Mouse (Mus musculus) ES-E14 (cell line): ENCODE results near the gene Cnksr3. TPM values are rescaled to one million over a fixed set of nuclear protein-coding genes. Genes with fewer than 3 reads are reported as not detected.

Experiments used
- DNase-seq: peaks from one replicate; pipeline ENCODE4 v3.0.0-alpha.2; 2013; ENCODE audit warnings: low read depth, low spot score
- H3K27ac ChIP-seq: 2 replicates; pipeline ENCODE4 v1.5.1; 2012; ENCODE audit warnings: low read depth, mild to moderate bottlenecking, low read length, moderate library complexity, mixed read lengths; ENCODE audit not compliant: poor library complexity, insufficient read depth, severe bottlenecking
- H3K36me3 ChIP-seq: 2 replicates; pipeline ENCODE4 v1.6.1; 2012; ENCODE audit warnings: mild to moderate bottlenecking, low read length, moderate library complexity, mixed read lengths; ENCODE audit not compliant: control insufficient read depth, poor library complexity, insufficient read depth, severe bottlenecking
- H3K4me1 ChIP-seq, 2 experiments: fragments of 150-350 bp in 1 of 2; sonication (generic) in 1 of 2; 2 replicates each; pipeline ENCODE4 v1.6.1; 2012; ENCODE audit warnings: low read length in 2 of 2, mild to moderate bottlenecking in 1 of 2, mixed read lengths in 1 of 2; ENCODE audit not compliant: control insufficient read depth in 2 of 2, insufficient read depth in 2 of 2, poor library complexity in 1 of 2
- H3K4me3 ChIP-seq, 2 experiments: fragments of 150-350 bp in 1 of 2; sonication (generic) in 1 of 2; 2 replicates each; pipeline ENCODE4 v1.5.1; 2012; ENCODE audit warnings: low read length in 2 of 2, low read depth in 1 of 2, mild to moderate bottlenecking in 1 of 2, mixed read lengths in 1 of 2; ENCODE audit not compliant: insufficient read depth in 1 of 2, poor library complexity in 1 of 2, severe bottlenecking in 1 of 2
- H3K9ac ChIP-seq: 2 replicates; pipeline ENCODE4 v1.6.1; 2012; ENCODE audit warnings: low read depth, mild to moderate bottlenecking, low read length, mixed read lengths; ENCODE audit not compliant: poor library complexity, insufficient read depth, severe bottlenecking
- H3K9me3 ChIP-seq: fragments of 150-350 bp; sonication (generic); 2 replicates; pipeline ENCODE4 v1.6.1; 2012; ENCODE audit warnings: low read depth, mild to moderate bottlenecking, low read length; ENCODE audit not compliant: control insufficient read depth, insufficient read depth
- CHD2 ChIP-seq: IDR thresholded peaks from 2 replicates; pipeline ENCODE4 v1.6.1; 2014; ENCODE audit warnings: mild to moderate bottlenecking, low read depth, low read length, inconsistent platforms
- HCFC1 ChIP-seq: IDR thresholded peaks from 2 replicates; pipeline ENCODE4 v1.6.1; 2012; ENCODE audit warnings: low read length, inconsistent platforms, borderline replicate concordance; ENCODE audit not compliant: insufficient read depth
- MAFK ChIP-seq: IDR thresholded peaks from 2 replicates; pipeline ENCODE4 v1.6.1; 2014; ENCODE audit warnings: mild to moderate bottlenecking, low read depth, low read length, inconsistent platforms; ENCODE audit not compliant: insufficient read depth
- ZC3H11A ChIP-seq: IDR thresholded peaks from 2 replicates; pipeline ENCODE4 v1.6.1; 2012; ENCODE audit warnings: low read depth, mild to moderate bottlenecking, inconsistent platforms, low read length, borderline replicate concordance
- ZNF384 ChIP-seq: IDR thresholded peaks from 2 replicates; pipeline ENCODE4 v1.6.1; 2012; ENCODE audit warnings: low read depth, low read length, inconsistent platforms
- in situ Hi-C, 2 experiments: fragments of 600-800 bp; cut with MboI; formaldehyde crosslinking; loops; one replicate each; pipeline ENCODE4 v1.15.1; 2025; ENCODE audit warnings: low sequenced_read_pairs in 2 of 2, inconsistent platforms in 1 of 2; ENCODE audit not compliant: unreplicated experiment in 2 of 2
- total RNA-seq: library from RNA; depleted of rRNA; stranded (reverse); fragments of 300-350 nt; gene quantifications from 2 replicates; pipeline ENCODE4 v1.2.3, GENCODE M21; 2012; rRNA removed

Cnksr3 gene
- total RNA-seq, 1 experiment = 5.4 TPM

DNA sequence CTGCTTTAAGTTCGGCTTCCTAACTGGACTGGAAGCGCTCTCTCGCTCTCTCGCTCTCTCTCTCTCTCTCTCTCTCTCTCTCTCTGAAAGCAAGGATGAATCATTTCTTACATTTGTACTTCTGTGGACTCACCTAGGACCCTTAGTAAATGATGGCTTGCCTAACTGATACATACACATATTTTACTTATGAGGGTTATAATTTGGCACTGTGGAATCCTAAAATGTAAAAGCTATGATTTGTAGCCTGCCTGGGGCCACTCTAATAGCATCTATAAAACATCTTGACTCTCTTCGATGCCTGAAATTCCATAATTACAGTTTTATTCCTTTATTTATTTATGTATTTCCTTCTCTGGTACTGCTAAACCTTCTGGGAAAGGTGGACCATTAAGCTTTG is 141.1 kb downstream of the Cnksr3 start:
- no peaks in the 10 kb centered on the region for H3K4me1 ChIP-seq
- TF ChIP-seq CHD2 (no peak), MAFK (no peak), ZC3H11A (no peak), ZNF384 (no peak), HCFC1 (no peak)
- H3K9ac ChIP-seq = no peak overlapping the region
- in situ Hi-C loops = no loop called here
- H3K9me3 ChIP-seq = no peaks in the 10 kb centered on the region
- no peak for DNase-seq
- no peak overlapping the region for H3K4me3 ChIP-seq
- H3K36me3 ChIP-seq = no peaks in the 10 kb centered on the region
- no peak overlapping the region for H3K27ac ChIP-seq

DNA sequence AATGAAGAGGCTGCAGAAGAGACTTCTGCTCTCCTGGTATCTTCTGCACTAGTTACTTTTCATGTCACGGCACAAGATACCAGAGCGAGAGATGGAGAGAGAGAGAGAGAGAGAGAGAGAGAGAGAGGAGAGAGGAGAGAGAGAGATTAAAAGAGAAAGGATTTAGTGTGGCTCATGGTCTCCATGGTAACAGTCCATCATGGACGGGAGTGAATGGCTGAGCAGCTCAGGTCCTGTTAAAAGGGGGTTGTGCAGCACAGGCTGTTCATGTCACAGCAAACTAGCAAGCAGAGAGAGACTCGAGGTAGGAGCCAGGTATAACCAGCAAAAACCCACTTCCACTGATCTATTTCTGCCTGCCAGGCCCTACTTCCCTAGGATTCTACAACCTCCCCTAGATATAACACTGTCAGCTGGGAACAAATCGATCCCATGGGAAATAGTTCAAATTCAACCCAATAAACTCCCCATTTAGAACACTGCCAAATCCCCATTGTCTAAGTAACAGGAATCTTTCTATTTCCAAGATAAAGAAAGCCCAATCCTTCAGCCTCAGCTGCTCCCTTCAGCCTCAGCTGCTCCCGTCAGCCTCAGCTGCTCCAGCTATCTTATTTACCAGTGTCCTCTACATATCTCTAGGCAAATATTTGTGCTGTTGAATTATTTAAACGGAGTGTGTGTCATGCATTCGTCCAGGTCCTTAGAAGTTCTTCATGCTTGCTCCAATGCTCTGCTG is 141.8 kb downstream of the Cnksr3 start:
- no peaks in the 10 kb centered on the region for H3K4me1 ChIP-seq
- TF ChIP-seq HCFC1 = no peak
- no peak for TF ChIP-seq MAFK
- no peak for TF ChIP-seq ZC3H11A
- no peak for TF ChIP-seq ZNF384
- no peak for TF ChIP-seq CHD2
- DNase-seq = no peak
- H3K4me3 ChIP-seq = no peak overlapping the region
- H3K9me3 ChIP-seq = no peaks in the 10 kb centered on the region
- H3K27ac ChIP-seq = no peak overlapping the region
- in situ Hi-C loops = no loop called here
- no peak overlapping the region for H3K9ac ChIP-seq
- no peaks in the 10 kb centered on the region for H3K36me3 ChIP-seq

DNA sequence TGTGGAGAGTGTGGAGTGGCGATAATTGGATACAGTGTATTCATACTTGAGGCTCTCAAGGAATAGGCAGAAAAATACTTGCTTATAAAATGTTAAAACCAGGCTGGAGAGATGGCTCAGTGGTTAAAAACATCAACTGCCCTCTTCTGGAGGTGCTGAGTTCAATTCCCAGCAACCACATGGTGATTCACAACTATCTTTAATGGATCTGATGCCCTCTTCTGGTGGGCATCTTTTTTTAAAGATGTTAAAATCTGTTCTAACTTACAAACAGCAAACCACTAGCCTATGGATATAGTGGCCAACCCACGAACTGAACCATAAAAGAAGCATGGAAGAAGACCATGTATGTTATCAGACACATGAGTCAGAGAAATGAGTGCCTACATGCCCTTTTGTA is 142.9 kb downstream of the Cnksr3 start:
- H3K4me1 ChIP-seq = no peaks in the 10 kb centered on the region
- H3K4me3 ChIP-seq = no peak overlapping the region
- no peaks in the 10 kb centered on the region for H3K9me3 ChIP-seq
- no peak overlapping the region for H3K9ac ChIP-seq
- no peaks in the 10 kb centered on the region for H3K36me3 ChIP-seq
- H3K27ac ChIP-seq = no peak overlapping the region
- TF ChIP-seq CHD2 = no peak
- TF ChIP-seq ZC3H11A = no peak
- TF ChIP-seq MAFK = no peak
- TF ChIP-seq HCFC1 = no peak
- no peak for TF ChIP-seq ZNF384
- in situ Hi-C loops = no loop called here
- DNase-seq = no peak

Other genes with a start within 250 kb of the Cnksr3 start
- gene Ipcef1, start 159.8 kb downstream of the Cnksr3 start, total RNA-seq = 0.13 TPM in 1 of 2 replicates, not detected in the other